Comparison of ENCODE assay signal across 8 mouse cellular contexts in genomic region chr13:62785199-62786134, GRCm38 (mm10). TPM values are rescaled to one million over a fixed set of nuclear protein-coding genes. Genes with fewer than 3 reads are reported as not detected.
DNase-seq lines count a peak whose midpoint lies in the region; ATAC-seq lines count a peak whose summit lies in the region.
"Not testable (repeated sequence)": the region's sequence is repeated elsewhere in the genome, so short reads cannot be mapped to it uniquely, and the experiment has no call there.

Gene Gm5141 (minus strand): TSS chr13:62785808.

- intact Hi-C loops in heart, postnatal 10 days (cut with DNase I): not testable (repeated sequence)

- WGBS in forebrain, embryonic 12.5 days: 5% methylated on average over 23 of the region's 23 CpGs
- 6% methylated on average over 23 of the region's 23 CpGs for WGBS in liver, embryonic 13.5 days (ENCODE audit: insufficient replicate concordance)
- 5% methylated on average over 20 of the region's 23 CpGs for WGBS in stomach, embryonic 14.5 days

- peak within 1 kb of the TSS; percentile 53 for H3K4me3 ChIP-seq in forebrain, embryonic 12.5 days (replicated peaks)
- peak within 1 kb of the TSS; percentile 64 for H3K4me3 ChIP-seq in liver, embryonic 13.5 days (replicated peaks)
- peak within 1 kb of the TSS; percentile 36 for H3K4me3 ChIP-seq in stomach, embryonic 14.5 days (ENCODE audit: low read depth, low read length)

- H3K36me3 ChIP-seq in forebrain, embryonic 12.5 days (replicated peaks); liver, embryonic 13.5 days; stomach, embryonic 14.5 days (ENCODE audit: control insufficient read depth, insufficient read depth, low read length): not testable (repeated sequence)

- H3K9ac ChIP-seq in forebrain, embryonic 12.5 days: peak within 1 kb of the TSS; percentile 62
- H3K9ac ChIP-seq in liver, embryonic 13.5 days: peak within 1 kb of the TSS; percentile 64
- H3K9ac ChIP-seq in stomach, embryonic 14.5 days (replicated peaks; ENCODE audit: low read depth, low read length): peak within 1 kb of the TSS; percentile 40

- H3K4me1 ChIP-seq in forebrain, embryonic 12.5 days; liver, embryonic 13.5 days (replicated peaks); stomach, embryonic 14.5 days (ENCODE audit: control insufficient read depth, insufficient read depth, low read length): not testable (repeated sequence)

- H3K9me3 ChIP-seq in forebrain, embryonic 12.5 days; liver, embryonic 13.5 days (replicated peaks); stomach, embryonic 14.5 days (ENCODE audit: control insufficient read depth, low read depth, low read length): not testable (repeated sequence)

- H3K27me3 ChIP-seq in forebrain, embryonic 12.5 days; liver, embryonic 13.5 days; stomach, embryonic 14.5 days (ENCODE audit: control insufficient read depth, insufficient read depth, low read length): not testable (repeated sequence)

- H3K4me2 ChIP-seq in forebrain, embryonic 12.5 days: peak within 1 kb of the TSS; percentile 62
- H3K4me2 ChIP-seq in liver, embryonic 13.5 days: peak within 1 kb of the TSS; percentile 76
- H3K4me2 ChIP-seq in stomach, embryonic 14.5 days (replicated peaks; ENCODE audit: low read depth, low read length): peak within 1 kb of the TSS; percentile 61

- DNase-seq in CD8-positive naive resting alpha-beta T cell, adult 2 months (ENCODE audit: low read depth in 2 of 2, low spot score in 2 of 2): peak; percentile 10 to 13
- peak; percentile 45 for DNase-seq in c-Kit-positive CD71-positive TER-119-positive erythroid progenitor cells, embryonic 14.5 days (ENCODE audit: low spot score)
- DNase-seq in heart, postnatal 10 days: peak; percentile 43 to 58
- DNase-seq in kidney, postnatal 36 days: peak; percentile 43 to 68
- DNase-seq in liver, embryonic 13.5 days: peak; percentile 39
- DNase-seq in natural killer cell, adult 2 months (ENCODE audit: low spot score in 2 of 2): peak; percentile 28 to 32

- not testable (repeated sequence) for H3K27ac ChIP-seq in forebrain, embryonic 12.5 days; liver, embryonic 13.5 days; stomach, embryonic 14.5 days (ENCODE audit: low read length)

- ATAC-seq in forebrain, embryonic 12.5 days (ENCODE audit: low FRiP score): peak; percentile 100
- peak; percentile 100 for ATAC-seq in liver, embryonic 13.5 days (ENCODE audit: low read depth)
- ATAC-seq in stomach, embryonic 14.5 days (ENCODE audit: insufficient number of reproducible peaks, insufficient read depth, low FRiP score, low read depth): peak; percentile 99

RNA-seq across cellular contexts. Expression of gene Gm5141, which starts in this region (rescaled TPM):
- polyA plus RNA-seq in forebrain, embryonic 12.5 days (2016; fragmentation: Nextera tagmentation; extraction: Ambion mirVana): 12.3 and 13.9 TPM in 2 replicates
- 1 to 10 TPM; 1.0 to 1.6 TPM for total RNA-seq in heart, postnatal 10 days (2021)
- 1.6 and 1.9 TPM in 2 replicates for polyA plus RNA-seq in liver, embryonic 13.5 days (2015; fragmentation: Nextera tagmentation; extraction: Ambion mirVana)
- 13.3 and 13.8 TPM in 2 replicates for polyA plus RNA-seq in stomach, embryonic 14.5 days (2014; fragmentation: Nextera tagmentation; extraction: Ambion mirVana)
